Mouse (Mus musculus) gastrocnemius, postnatal 25 days (tissue): ENCODE data around the gene Etnppl. TPM values are rescaled to one million over a fixed set of nuclear protein-coding genes. Genes with fewer than 3 reads are reported as not detected.

Experiments
- DNase-seq: peaks from one replicate; pipeline ENCODE4 v3.0.0; 2022
- long read RNA-seq, 2 experiments: library from polyadenylated mRNA; stranded (forward); transcript quantifications; one replicate each; pipeline ENCODE4 v2.0.0; 2021
- total RNA-seq, 2 experiments: library from RNA; stranded (reverse); gene quantifications; 1 replicate in 1 of 2; 2 replicates in 1 of 2; pipeline ENCODE4 v1.2.3; 2021

Gene Etnppl
- not detected for total RNA-seq
- long read RNA-seq, experiment 1: 0 reads
- long read RNA-seq, experiment 2: 0 reads

DNA sequence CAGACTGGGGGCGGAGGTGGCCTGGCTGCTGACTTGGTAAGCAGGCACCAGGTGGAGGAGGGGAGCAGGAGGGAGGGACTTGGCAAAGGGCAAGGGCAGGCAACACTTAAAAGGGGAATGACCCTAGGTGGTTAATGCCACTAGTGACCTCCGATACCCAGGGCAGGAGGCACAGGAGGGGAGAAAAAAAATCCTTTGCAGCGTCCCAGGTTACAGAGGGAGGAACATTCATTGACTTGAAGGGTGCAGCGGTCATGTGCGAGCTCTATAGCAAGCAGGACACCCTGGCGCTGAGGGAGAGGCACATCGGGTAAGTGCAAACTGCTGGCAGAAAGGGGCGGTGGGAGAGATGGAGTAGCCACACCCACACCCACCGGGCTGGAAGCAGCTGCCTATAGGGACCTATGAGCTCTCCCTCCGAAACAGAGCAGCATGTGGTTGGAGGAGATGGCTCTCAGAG lies at the start of gene Etnppl:
Gene Etnppl (plus strand): TSS at position 10 of the 460 bp plus-strand sequence.
- no peak for DNase-seq

DNA sequence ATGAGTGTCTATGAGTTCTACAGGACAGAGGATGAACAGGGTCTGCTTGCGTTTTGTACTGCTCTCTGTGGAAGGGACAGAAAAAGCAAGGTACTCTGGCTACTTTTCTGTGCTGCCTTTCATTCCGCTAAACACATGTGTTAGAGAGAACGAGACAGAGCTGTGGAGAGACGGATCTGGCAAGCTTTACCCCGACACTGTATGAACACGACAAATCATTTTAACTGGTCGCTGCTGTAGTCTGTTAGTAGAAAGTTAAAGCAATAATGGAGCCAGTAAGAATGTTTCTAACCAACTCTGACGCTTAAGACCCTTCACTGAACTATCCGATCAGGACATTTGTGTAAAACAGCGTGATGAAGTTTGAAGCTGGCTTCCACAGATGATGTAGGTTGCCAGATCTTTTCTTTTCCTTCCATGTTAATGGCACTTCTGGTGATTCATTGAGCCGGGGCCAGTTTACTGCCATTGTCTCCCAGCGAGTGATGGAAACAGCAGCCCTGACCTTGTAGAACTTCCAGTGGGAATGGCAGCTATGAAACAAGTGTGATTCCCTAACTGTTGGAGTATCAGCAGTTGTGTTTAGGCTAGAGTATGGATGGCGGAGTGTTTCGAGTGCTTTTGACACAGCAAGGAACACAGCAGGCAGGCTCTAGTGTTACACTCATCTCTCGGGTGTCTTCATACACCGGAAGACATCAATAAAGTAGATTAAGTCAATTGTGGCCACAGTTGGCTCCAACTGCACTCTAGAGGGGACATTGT lies 48.7 kb upstream of the Etnppl start:
- no peak for DNase-seq

DNA sequence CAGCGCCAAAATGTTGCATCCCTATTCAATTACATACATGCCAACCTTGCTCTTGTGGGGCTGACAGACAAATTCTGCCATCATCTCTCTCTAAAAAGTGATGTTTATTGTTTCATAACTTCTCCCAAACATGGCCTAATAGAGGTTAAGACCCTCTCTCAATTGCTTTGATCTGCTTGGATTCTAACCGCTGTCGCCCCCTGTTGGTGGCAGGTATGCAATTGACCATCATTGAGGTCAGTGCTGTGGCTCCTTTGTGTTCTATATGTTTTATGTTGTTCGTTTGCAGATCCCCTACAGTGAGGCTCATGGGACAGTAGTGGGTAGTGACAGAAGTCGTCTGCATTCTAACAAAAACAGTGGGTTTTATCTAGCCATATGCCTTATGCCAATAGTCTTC lies 44.0 kb upstream of the Etnppl start:
- DNase-seq: no peak

DNA sequence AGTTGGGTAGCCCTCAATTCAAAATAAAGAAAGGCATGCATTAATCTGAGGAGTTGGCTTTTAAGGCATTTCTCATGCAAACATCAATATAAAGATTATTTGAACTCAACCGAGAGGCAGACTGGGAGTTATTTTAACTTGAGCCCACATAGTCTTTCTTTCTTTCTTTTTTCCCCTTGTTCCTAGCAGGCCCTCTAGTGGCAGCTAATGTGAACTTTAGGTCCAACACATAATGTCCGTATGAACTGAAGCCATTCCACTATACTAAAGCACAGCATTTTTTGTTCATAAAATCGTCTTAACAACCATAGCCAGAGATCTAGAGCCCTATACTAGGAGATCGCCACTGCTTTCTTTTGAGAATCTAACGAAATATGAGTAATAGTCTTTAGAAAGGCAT lies 42.6 kb upstream of the Etnppl start:
- DNase-seq: no peak

DNA sequence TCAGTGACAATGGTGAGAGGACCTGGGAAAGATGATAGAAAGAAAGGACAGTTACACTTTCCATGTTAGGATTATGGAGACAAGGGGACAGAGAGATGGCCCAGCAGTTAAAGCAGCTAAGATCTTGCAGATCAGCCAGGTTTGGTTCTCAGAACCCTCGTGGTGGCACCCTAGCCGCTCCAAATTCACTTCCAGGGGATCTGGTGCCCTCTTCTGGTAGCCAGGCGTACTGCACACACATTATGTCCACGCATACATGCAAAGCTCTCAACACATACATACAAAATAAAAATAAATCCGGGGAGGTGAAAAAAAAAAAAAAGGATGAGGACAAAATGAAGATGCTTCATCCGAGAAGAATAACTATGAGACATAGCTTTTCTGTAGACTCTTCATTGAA lies 40.6 kb upstream of the Etnppl start:
- DNase-seq: no peak

DNA sequence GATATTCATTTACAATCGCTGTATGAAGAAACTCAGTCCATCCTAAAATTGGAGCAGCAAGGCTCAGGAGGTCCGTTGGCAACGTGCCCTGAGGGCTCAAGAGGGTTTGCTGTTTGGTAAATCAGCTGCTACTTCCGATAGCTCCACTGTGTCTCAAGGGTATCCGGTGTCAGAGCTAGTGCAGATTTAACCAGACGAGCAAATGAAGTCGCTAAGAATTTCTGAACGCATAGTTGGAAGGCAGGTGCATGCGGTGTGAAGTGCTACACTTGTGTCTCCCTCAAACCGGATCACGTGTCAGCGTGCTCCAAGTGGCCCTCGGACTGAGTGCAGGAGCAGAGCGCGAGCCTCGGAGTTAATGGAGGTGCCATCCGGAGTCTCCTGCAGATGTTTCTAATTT lies 37.7 kb upstream of the Etnppl start:
- no peak for DNase-seq

DNA sequence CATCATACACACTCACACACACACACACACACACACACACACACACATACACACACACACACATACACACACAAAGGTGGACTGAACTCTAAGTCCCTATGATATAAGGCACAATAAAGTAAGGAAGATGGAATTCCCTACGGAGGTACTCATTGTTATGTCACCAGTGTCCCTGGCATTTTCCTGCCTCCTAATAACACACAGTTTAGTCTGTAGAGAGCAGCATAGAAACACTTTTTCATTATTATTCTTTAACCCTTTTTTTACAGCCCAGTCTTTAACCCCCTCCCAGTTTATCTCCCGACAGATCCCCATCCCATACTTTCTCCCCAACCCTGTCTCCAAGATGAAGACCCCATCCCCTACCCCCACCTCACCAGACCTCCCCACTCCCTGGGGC lies 35.7 kb upstream of the Etnppl start:
- DNase-seq: no peak

DNA sequence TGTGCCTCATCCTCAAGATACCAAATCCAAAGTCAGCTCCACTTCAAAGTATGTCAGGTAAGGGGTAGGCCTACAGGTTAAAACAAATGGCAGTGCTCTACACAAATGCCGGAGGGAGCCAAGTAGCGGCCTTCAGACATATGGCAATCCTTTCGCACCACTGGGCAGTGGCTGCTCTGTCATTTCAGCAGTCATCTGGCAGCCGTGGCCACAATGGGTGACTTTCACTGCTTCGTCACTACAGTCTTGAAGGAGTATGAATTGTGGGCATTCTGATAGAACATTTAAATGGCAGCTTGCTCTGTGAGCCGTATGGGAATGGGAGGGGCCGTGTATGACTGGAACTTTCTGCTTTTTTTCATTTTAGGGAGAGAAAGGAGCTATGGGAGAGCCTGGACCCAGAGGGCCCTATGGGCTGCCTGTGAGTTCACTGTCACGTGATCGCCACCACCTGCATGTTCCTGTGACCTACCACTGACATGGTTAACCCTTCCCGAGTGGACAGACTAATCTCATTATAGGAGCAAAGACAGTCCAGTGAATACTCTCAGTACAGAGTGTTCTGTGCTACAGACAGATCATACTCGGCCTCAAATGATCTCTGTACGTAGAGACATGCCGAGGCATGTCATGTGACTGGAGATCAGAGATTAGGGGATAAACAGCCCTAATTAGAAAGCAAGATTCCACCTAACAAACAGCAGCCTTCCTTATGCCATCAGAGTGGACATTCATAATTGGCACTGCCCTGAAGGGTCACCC lies 34.2 kb upstream of the Etnppl start:
- no peak for DNase-seq

DNA sequence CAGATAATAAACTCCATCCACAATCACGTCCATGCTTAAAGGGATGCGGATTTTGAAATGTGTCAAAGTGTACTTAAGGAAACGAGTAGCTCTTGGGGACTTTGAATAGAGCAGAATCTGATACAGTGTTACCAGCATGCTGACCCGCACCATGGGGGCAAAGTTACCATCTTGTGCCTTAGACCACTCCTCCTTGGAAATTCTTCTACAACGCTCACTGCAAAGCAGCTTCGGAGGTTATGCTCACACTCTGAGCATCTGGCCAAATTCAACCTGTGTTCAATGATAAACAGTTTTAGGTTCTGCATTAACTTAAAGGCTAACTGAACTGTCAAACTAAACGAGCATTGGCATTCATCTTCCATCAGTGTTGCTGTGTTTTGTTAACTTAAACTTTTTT lies 33.2 kb upstream of the Etnppl start:
- DNase-seq: no peak

DNA sequence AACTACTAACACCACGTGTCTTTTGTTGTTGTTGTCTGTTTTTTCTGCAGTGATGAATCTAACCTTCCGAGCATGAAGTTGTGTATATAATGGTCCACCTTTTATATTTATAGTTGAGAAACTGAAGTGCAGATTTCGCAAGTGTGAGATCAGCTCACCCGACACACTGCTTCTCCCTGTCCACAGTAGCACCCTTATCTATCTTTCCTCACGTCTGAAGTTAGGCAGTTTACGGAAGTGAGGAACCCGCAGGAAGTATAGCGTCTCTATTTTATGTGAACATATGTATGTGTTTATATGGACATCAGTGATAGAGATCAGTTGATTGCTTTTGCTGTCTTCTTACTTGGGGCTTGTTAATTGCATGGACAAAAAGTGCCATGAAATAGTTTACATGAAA lies 22.2 kb upstream of the Etnppl start:
- DNase-seq: no peak

DNA sequence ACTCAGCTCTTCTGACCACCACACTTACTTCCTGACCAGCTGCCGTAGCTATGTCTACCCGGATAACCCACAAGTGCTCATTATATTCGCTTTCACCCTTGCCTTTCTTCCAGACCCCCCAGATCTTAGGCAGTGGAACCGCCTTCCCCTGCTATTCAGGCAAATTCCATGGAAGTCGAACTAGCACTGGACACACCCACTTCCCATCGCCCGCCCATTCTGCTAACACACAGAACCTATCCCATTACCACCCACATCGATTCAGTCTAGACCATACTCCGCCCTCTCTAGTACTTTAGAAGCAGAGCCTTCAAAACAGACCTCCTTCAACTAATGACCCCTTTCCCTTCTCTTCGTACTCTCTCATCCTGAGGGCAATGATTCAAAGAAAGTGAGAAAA lies 15.8 kb upstream of the Etnppl start:
- DNase-seq: no peak

DNA sequence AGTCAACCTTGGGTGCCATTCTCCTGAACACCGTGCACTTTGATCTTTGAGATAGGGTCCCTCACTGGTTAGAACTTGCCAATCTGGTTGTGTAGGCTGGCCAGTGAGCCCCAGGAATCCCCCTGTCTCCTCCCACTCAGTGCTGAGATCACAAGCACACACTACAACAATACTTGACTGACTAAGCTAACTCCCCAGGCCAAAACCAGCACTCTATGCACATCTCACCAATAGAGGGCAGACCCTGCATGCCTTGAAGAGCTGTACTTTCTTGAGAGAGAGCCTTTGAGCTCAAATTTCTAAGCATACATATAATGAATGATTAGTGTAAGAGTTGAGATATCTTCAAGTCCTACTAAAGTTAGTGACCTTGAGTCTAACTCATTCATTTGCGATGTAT lies 9.3 kb upstream of the Etnppl start:
- no peak for DNase-seq

DNA sequence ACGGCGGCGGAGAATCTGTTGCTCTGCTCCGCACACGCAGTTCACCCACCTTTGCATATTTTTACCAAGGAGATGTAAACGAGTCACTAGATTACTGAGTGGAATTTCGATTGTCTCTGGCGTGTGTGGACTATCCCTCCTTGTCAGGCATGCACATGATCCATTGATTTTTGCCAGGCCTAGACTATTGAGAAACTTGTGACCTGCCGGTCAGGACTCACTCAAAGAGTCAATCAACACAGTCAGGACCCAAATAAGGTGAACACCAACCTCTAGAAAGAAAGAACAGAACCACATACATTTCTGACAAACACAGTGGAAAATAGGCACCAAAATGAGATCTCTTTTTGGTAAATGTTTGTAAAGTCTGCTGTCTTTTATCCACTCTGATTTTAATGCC lies 2.8 kb upstream of the Etnppl start:
- DNase-seq: no peak

DNA sequence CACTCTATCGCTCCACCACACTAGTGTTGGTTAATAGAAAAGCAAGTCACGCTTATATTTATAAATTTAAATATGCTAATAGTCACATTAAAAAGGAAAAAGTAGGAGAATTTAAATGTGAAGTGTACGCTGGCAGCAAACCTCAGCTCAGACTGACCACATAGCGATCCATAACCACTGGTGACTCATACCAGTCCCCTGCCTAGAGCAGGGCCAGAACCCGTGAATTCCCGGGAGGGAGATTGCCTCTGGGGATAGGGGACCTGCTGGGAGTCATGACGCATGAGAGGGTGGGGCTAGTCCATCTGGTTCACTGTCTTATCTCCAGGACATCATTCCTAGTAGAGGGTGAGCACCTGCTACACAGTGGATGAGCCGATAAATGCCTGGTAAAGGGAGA lies 1.6 kb upstream of the Etnppl start:
- no peak for DNase-seq

DNA sequence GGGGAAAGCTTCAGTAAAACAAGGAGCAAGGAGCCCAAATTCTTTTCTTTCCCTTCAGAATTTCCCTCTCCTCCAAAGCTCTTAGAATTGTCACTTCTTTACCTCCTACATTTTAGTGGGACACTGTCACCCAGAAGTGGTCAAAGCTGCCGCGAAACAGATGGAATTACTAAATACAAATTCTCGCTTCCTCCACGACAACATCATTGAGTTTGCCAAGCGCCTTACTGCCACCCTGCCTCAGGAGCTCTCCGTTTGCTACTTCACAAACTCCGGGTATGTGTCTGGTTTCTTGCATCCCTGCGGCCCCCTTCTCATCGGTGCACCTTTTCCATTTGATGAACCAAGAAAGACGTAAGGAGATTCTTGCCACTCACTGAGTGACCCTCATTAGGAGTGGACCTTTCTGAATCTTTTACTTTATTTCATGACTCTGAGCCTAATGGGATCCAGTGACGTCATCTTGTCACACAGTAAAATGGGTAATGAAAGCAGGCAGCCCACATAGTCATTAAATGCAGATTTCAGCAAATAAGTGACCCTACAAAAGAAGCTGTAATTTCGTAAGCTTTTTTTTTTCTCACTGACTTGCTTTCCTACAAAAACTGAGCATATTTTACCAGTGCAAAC lies 3.4 kb downstream of the Etnppl start:
- DNase-seq: no peak

DNA sequence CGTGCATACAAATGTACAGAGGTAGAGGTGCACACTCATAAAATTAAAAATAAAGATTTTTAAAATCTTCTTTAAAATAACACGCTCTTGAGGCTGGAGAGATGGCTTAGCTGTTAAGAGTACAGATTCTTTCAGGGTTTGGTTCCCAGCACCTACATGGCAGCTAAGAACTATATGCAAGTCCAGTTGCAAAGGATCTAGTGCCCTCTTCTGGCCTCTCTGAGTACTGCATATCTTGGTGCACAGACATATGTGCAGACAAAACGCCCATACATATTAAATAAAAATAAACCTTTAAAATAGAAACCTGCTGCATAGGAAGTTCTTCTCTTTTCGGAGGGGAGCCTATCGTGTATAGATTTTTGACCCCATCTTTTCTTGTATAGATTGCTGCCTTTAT lies 11.1 kb downstream of the Etnppl start:
- DNase-seq: no peak

DNA sequence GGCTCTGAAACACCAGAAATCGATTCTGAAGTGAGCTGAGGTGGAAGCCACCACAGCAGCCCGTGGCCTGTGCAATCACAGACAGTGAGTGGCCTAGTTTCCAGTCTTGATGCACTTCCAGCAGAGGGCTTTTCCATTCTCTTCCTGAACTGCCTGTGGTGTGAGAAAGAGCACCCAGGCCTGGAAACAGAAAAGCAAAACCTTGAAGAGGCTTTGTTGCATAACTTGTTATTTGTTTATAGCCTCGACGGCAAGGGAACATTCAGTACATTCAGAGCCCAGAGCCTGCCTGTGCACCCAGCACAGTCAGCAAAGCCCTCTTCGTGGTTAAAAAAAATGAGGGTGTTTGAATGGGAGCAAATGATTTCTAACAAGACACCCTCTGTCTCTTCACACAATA lies 16.6 kb downstream of the Etnppl start:
- DNase-seq: peak; percentile 29

DNA sequence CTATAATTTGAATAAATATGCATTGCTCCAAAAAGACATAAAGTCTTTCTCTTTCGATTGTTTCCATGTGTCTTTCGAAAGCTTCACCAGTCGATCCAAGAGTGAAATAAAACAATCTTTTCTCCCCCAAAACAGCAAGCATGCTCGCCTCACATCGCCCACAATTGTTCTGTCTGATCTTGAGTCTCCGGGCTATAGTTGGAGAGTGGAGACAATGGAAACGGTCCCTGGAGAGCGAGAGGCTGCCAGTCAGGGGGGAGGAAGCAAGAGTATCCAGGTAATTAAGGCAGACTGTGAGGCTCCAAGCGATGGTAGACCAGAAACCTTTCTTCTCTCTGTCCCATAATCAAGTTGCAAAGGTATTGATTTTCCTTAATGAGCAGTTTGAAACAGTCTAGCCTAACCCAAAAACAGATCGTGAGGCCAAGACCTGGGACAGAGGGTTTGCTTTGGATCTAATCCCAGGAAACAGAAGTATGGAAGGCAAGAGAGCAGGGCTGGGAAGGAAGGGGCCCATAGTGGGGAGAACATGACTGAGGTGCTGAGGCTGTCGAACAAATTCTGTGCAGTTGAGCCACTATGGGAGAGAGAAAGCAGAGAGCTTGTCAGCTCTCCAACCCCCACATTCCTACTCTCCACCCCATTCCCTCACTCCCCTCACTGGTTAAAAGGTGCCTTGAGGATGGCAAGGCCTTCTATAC lies 29.0 kb downstream of the Etnppl start:
- no peak for DNase-seq

DNA sequence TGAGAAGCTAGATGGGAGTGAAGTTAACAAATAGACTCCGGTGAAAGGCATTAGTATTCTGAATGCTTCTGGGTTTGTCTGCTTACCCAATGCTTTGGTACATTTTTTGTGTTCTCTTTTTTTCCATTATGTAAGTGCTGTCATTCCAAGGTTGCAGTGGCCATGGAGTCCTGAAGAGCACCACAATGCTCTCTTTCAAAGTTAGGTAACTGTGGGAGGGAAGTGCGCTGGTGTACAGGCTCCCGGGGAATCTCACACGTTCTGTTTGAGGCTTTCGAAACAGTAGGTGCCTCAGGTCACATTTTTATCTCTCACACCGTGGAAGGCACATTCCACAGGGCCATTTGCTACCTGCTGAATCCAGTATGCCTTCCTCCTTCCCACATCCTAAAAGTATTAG lies 32.3 kb downstream of the Etnppl start:
- DNase-seq: no peak

DNA sequence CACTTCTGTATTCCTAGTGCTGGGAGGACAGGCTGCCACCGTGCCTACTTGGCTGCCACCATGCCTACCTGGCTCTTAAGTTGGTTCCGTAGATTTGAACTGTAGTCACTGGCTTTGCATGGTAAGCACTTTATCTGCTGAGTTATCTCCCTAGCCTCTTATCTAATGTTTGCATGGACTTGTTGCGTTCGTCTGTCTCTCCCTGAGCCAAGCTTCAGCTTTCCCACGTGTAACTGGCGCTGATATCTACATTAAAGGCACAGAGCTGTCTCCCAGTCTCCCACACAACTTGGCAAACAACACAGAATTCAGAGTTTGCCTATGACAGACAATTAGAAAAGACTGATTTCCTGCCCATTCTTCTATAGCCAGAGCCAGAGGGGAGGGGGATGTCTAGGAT lies 43.4 kb downstream of the Etnppl start:
- DNase-seq: no peak

DNA sequence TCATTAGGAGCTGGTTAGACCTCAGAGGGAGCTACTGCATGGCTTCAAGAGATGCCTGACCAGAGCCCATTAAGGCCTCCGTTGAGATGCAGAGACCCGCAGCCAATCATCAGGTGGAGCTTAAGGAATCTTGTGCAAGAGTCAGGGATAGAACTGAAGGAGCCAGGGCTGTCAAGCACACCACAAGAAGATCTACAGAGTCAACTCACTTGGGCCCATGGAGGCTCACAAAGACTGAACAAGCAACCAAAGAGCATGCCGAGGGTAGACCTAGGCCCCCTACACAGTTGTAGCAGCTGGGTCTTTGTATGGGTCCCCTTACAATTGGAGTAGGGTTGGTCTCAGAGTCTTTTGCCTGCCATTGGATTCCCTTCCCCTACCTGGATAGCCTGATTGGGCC lies 45.2 kb downstream of the Etnppl start:
- DNase-seq: no peak

DNA sequence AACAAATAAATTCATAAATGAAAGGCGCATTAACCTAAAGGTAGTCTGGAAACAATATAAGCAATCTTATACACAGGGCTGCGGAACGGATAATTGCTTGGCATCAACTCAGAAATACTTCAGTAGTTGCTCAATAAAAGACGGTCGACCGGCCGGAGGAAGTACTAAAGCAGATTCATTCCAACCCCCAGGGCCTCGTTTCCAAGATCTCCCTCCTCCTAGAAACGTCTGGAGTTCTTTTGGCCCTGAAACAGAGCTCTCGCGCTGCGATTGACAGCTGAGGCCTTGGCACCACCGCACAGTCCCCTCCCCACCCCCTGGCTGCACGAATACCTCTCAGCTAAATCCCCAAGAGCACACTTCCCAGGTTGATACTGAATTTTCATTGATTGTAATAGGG lies 54.0 kb downstream of the Etnppl start:
- no peak for DNase-seq
